Mouse (Mus musculus): ENCODE measurements around the gene Spem2. TPM values are rescaled to one million over a fixed set of nuclear protein-coding genes. Genes with fewer than 3 reads are reported as not detected.

The Spem2 gene
- not detected in 2 replicates for polyA plus RNA-seq (2012; rRNA removed; ENCODE audit: low replicate concordance)

GRCm38 (mm10) chr11:69818365-69818764 lies at the start of gene Spem2:
Gene Spem2, minus strand, starts transcription at chr11:69818465.

GRCm38 (mm10) chr11:69858113-69858998 lies 40.1 kb upstream of the Spem2 start, which contains the start of gene Tnk1:
Gene Tnk1, minus strand, starts transcription at chr11:69858730.

GRCm38 (mm10) chr11:69846198-69846680 lies 28.0 kb upstream of the Spem2 start, which contains the start of gene Plscr3:
Gene Plscr3, plus strand, starts transcription at chr11:69846376.

GRCm38 (mm10) chr11:69837952-69838713 lies 19.9 kb upstream of the Spem2 start, which contains the start of gene Tmem256:
Gene Tmem256, plus strand, starts transcription at chr11:69838514.

GRCm38 (mm10) chr11:69837604-69837951 lies 19.3 kb upstream of the Spem2 start, which contains the start of gene Nlgn2:
Gene Nlgn2, minus strand, starts transcription at chr11:69837784.

GRCm38 (mm10) chr11:69822080-69822479 lies 3.8 kb upstream of the Spem2 start, which contains the start of gene Spem1:
Gene Spem1, minus strand, starts transcription at chr11:69822180.

DNA sequence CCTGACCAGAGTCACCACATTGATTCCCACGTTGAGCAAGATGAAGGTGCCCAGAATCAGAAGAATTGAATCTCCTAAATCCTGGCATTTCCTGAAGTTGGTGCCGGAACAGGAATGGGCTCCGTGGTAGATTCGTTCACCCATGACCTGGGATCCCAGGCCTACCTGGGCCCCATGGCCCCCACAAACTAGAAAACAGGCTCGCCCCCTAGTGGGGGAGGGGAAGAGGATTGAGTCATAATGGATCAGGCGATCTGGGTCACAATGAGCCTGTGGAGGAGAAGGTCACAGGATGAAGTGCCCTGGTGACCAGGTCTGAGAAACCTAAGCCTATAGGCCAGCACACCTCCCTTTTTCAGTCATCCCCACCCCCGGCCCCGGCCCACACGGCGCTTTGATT lies 3.1 kb downstream of the Spem2 start, which contains the start of gene Gm39566:
Gm39566 (minus strand) TSS at position 144 of the 400 bp plus-strand sequence.

DNA sequence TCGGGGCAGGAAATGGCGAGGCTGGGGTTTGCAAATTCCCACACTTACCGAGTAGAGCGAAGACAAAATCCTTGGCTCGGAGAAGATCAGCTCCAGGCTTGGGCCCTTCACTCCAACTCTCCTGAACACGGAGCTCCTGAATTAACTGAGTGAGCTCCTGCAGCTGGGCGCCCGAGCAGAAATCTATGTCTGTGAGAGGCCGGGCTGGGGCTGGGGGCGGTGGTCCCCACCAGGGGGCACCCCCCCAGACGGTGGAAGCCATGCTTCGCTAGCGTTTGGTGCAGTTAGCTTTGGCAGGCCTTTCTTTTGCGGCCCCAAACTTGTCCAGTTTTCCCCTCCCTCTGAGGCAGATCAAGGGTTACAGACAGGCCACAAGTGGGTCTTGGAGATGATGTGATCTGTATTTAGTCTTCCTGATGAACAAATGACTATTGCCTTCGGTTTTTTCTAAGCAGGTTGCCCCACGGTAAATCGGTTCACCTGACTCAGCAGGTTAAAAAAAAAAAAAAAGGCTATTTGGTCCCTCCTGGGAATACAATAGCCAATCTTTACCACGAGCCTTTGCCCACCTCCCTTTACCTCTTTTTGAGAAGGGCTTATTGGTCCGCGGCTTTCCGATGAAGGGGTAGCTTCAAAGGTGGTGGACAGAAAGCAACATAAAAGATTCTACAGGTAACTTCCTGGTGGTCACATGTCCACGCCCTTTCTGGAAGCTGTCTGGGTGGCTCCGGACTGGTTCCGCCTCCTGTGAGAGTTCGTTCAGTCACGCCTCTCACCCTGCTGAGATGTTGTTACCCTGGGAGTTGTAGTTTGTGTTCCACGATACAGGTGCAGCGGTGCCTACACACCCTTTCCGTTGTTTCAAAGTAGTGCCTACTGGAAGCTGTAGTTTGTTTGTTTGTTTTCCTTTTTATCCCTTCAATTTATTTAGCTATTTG lies 13.0 kb downstream of the Spem2 start, which contains the start of gene Tmem102:
Tmem102 (minus strand) TSS at position 653 of the 938 bp plus-strand sequence.

GRCm38 (mm10) chr11:69801379-69801977 lies 16.8 kb downstream of the Spem2 start, which contains the start of gene Fgf11:
Gene Fgf11, minus strand, starts transcription at chr11:69801857.

DNA sequence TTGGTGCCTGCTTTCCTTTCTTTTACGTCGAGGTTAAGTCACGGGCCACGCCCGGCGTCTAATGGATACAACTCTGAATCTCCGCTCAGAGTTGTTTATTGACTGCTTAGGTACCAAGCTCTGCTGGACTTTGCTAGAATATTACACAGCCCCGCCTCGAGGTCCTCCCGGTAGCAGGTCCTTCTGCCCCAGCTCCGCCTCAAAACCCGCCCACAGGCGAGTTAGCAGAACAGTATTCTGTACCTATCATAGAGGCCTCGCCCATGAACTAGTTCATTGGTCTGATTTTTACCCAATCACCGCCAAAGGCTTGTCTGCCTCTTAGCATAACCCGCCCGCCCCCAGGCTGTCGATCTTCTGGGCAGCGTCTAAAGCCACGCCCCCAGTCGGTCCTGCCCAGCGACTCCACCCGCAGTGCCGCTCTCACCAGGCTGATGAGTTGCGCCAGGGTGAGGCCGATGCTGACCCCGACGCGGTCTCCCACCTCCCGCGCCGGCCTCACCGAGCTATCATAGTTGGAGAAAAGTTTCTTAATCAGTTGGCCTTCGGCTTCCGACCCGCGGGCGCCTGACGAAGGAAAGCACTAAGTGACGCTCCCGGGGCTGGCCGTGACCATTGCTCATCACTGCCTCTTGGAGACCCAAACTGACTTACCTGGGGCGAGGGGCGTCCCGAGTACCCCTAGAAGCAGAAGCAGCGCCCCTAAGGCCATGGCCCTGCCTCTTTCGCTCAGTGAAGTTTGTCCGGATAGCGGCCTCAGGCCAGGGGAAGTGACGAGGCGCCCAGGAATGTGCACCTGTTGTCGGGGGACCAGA lies 22.9 kb downstream of the Spem2 start, which contains the start of gene Chrnb1:
Chrnb1 (minus strand) TSS at position 776 of the 815 bp plus-strand sequence.

Other genes starting within 250 kb of the Spem2 start
- 19.0 and 19.8 TPM in 2 replicates for gene Wrap53, start 238.2 kb downstream of the Spem2 start, polyA plus RNA-seq (2012; rRNA removed; ENCODE audit: low replicate concordance)
- gene Trp53, start 238.1 kb downstream of the Spem2 start, polyA plus RNA-seq (2012; rRNA removed; ENCODE audit: low replicate concordance): 122 and 145 TPM in 2 replicates
- 11.6 and 60.5 TPM in 2 replicates for gene Atp1b2, start 212.5 kb downstream of the Spem2 start, polyA plus RNA-seq (2012; rRNA removed; ENCODE audit: low replicate concordance)
- 0.08 TPM in 1 of 2 replicates, not detected in the other for gene Shbg, start 200.6 kb downstream of the Spem2 start, polyA plus RNA-seq (2012; rRNA removed; ENCODE audit: low replicate concordance)
- gene Sat2, start 196.4 kb downstream of the Spem2 start, polyA plus RNA-seq (2012; rRNA removed; ENCODE audit: low replicate concordance): 2.1 and 6.7 TPM in 2 replicates
- gene Fxr2, start 185.5 kb downstream of the Spem2 start, polyA plus RNA-seq (2012; rRNA removed; ENCODE audit: low replicate concordance): 50.5 and 57.2 TPM in 2 replicates
- 0.66 and 1.1 TPM in 2 replicates for gene Sox15, start 163.2 kb downstream of the Spem2 start, polyA plus RNA-seq (2012; rRNA removed; ENCODE audit: low replicate concordance)
- gene Mpdu1, start 155.8 kb downstream of the Spem2 start, polyA plus RNA-seq (2012; rRNA removed; ENCODE audit: low replicate concordance): 139 and 176 TPM in 2 replicates
- 76.8 and 80.0 TPM in 2 replicates for gene Cd68, start 152.3 kb downstream of the Spem2 start, polyA plus RNA-seq (2012; rRNA removed; ENCODE audit: low replicate concordance)
- gene Eif4a1, start 146.0 kb downstream of the Spem2 start, polyA plus RNA-seq (2012; rRNA removed; ENCODE audit: low replicate concordance): 199 and 324 TPM in 2 replicates
- 40.2 and 91.5 TPM in 2 replicates for gene Senp3, start 136.4 kb downstream of the Spem2 start, polyA plus RNA-seq (2012; rRNA removed; ENCODE audit: low replicate concordance)
- gene Tnfsf13, start 132.7 kb downstream of the Spem2 start, polyA plus RNA-seq (2012; rRNA removed; ENCODE audit: low replicate concordance): 5.2 and 9.5 TPM in 2 replicates
- 48.2 and 64.3 TPM in 2 replicates for gene Tnfsf12, start 122.6 kb downstream of the Spem2 start, polyA plus RNA-seq (2012; rRNA removed; ENCODE audit: low replicate concordance)
- gene Tnfsfm13, start 122.4 kb downstream of the Spem2 start, polyA plus RNA-seq (2012; rRNA removed; ENCODE audit: low replicate concordance): 8.4 and 11.1 TPM in 2 replicates
- gene Polr2a, start 59.8 kb downstream of the Spem2 start, polyA plus RNA-seq (2012; rRNA removed; ENCODE audit: low replicate concordance): 18.0 and 27.0 TPM in 2 replicates
- gene Slc35g3, start 56.5 kb downstream of the Spem2 start, polyA plus RNA-seq (2012; rRNA removed; ENCODE audit: low replicate concordance): not detected in 2 replicates
- gene Zbtb4, start 52.6 kb downstream of the Spem2 start, polyA plus RNA-seq (2012; rRNA removed; ENCODE audit: low replicate concordance): 47.2 and 88.9 TPM in 2 replicates
- gene Chrnb1, start 22.5 kb downstream of the Spem2 start, polyA plus RNA-seq (2012; rRNA removed; ENCODE audit: low replicate concordance): 14.0 and 38.5 TPM in 2 replicates
- gene Fgf11, start 16.6 kb downstream of the Spem2 start, polyA plus RNA-seq (2012; rRNA removed; ENCODE audit: low replicate concordance): 11.4 and 13.5 TPM in 2 replicates
- gene Tmem102, start 12.8 kb downstream of the Spem2 start, polyA plus RNA-seq (2012; rRNA removed; ENCODE audit: low replicate concordance): 4.5 and 10.8 TPM in 2 replicates
- gene Gm39566, start 3.2 kb downstream of the Spem2 start, polyA plus RNA-seq (2012; rRNA removed; ENCODE audit: low replicate concordance): not detected in 2 replicates
- gene Spem1, start 3.7 kb upstream of the Spem2 start, polyA plus RNA-seq (2012; rRNA removed; ENCODE audit: low replicate concordance): 0.19 and 0.35 TPM in 2 replicates
- gene Nlgn2, start 19.3 kb upstream of the Spem2 start, polyA plus RNA-seq (2012; rRNA removed; ENCODE audit: low replicate concordance): 23.5 and 39.4 TPM in 2 replicates
- 180 and 280 TPM in 2 replicates for gene Tmem256, start 20.0 kb upstream of the Spem2 start, polyA plus RNA-seq (2012; rRNA removed; ENCODE audit: low replicate concordance)
- gene Plscr3, start 27.9 kb upstream of the Spem2 start, polyA plus RNA-seq (2012; rRNA removed; ENCODE audit: low replicate concordance): 125 and 161 TPM in 2 replicates
- gene Tnk1, start 40.3 kb upstream of the Spem2 start, polyA plus RNA-seq (2012; rRNA removed; ENCODE audit: low replicate concordance): 11.8 and 14.1 TPM in 2 replicates
- gene Tmem95, start 59.6 kb upstream of the Spem2 start, polyA plus RNA-seq (2012; rRNA removed; ENCODE audit: low replicate concordance): not detected in 2 replicates
- 11.8 and 13.5 TPM in 2 replicates for gene Kctd11, start 62.9 kb upstream of the Spem2 start, polyA plus RNA-seq (2012; rRNA removed; ENCODE audit: low replicate concordance)
- 40.3 and 80.4 TPM in 2 replicates for gene Acap1, start 77.1 kb upstream of the Spem2 start, polyA plus RNA-seq (2012; rRNA removed; ENCODE audit: low replicate concordance)
- 0.80 and 1.1 TPM in 2 replicates for gene 2810408A11Rik, start 82.5 kb upstream of the Spem2 start, polyA plus RNA-seq (2012; rRNA removed; ENCODE audit: low replicate concordance)
- gene Neurl4, start 82.6 kb upstream of the Spem2 start, polyA plus RNA-seq (2012; rRNA removed; ENCODE audit: low replicate concordance): 44.0 and 45.9 TPM in 2 replicates
- 130 and 139 TPM in 2 replicates for gene Gps2, start 95.4 kb upstream of the Spem2 start, polyA plus RNA-seq (2012; rRNA removed; ENCODE audit: low replicate concordance)
- gene Eif5a, start 103.5 kb upstream of the Spem2 start, polyA plus RNA-seq (2012; rRNA removed; ENCODE audit: low replicate concordance): 301 and 469 TPM in 2 replicates
- gene Ybx2, start 117.3 kb upstream of the Spem2 start, polyA plus RNA-seq (2012; rRNA removed; ENCODE audit: low replicate concordance): 24.9 and 28.8 TPM in 2 replicates
- gene Slc2a4, start 129.7 kb upstream of the Spem2 start, polyA plus RNA-seq (2012; rRNA removed; ENCODE audit: low replicate concordance): 238 and 400 TPM in 2 replicates
- gene Cldn7, start 146.3 kb upstream of the Spem2 start, polyA plus RNA-seq (2012; rRNA removed; ENCODE audit: low replicate concordance): 18.2 and 18.6 TPM in 2 replicates
- gene Ctdnep1, start 162.7 kb upstream of the Spem2 start, polyA plus RNA-seq (2012; rRNA removed; ENCODE audit: low replicate concordance): 110 and 163 TPM in 2 replicates
- 55.0 and 105 TPM in 2 replicates for gene Elp5, start 164.1 kb upstream of the Spem2 start, polyA plus RNA-seq (2012; rRNA removed; ENCODE audit: low replicate concordance)
- 358 and 921 TPM in 2 replicates for gene Gabarap, start 172.7 kb upstream of the Spem2 start, polyA plus RNA-seq (2012; rRNA removed; ENCODE audit: low replicate concordance)
- gene Phf23, start 177.3 kb upstream of the Spem2 start, polyA plus RNA-seq (2012; rRNA removed; ENCODE audit: low replicate concordance): 21.3 and 23.1 TPM in 2 replicates
- 15.5 and 26.3 TPM in 2 replicates for gene Dvl2, start 182.1 kb upstream of the Spem2 start, polyA plus RNA-seq (2012; rRNA removed; ENCODE audit: low replicate concordance)
- gene Acadvl, start 196.9 kb upstream of the Spem2 start, polyA plus RNA-seq (2012; rRNA removed; ENCODE audit: low replicate concordance): 171 and 264 TPM in 2 replicates
- 22.3 and 22.8 TPM in 2 replicates for gene Dlg4, start 198.5 kb upstream of the Spem2 start, polyA plus RNA-seq (2012; rRNA removed; ENCODE audit: low replicate concordance)
- 2.4 TPM in 1 of 2 replicates, not detected in the other for gene Asgr1, start 235.6 kb upstream of the Spem2 start, polyA plus RNA-seq (2012; rRNA removed; ENCODE audit: low replicate concordance)